In genomic region chr4:84675974-84676315, GRCm38 (mm10) we compare ENCODE assay signal across 8 mouse cellular contexts. TPM values are rescaled to one million over a fixed set of nuclear protein-coding genes. Genes with fewer than 3 reads are reported as not detected.
DNase-seq lines count a peak whose midpoint lies in the region; ATAC-seq lines count a peak whose summit lies in the region.

No protein-coding gene starts in this region.

- DNase-seq in kidney, adult 9 months = peak; percentile 38
- DNase-seq in kidney, adult 11 months = no peak
- no peak for DNase-seq in adrenal gland, postnatal 25 days
- no peak for DNase-seq in MN1 (ENCODE audit: low spot score)
- no peak for DNase-seq in layer of hippocampus, postnatal 25 days (ENCODE audit: extremely low spot score in 1 of 2, low spot score in 1 of 2)

- WGBS in hindbrain, embryonic 16.5 days = 2% methylated on average over 19 of the region's 19 CpGs
- WGBS in midbrain, embryonic 13.5 days = under 1% methylated on average over 19 of the region's 19 CpGs

- H3K27ac ChIP-seq in brown adipose tissue, adult 24 weeks (replicated peaks; ENCODE audit: low read depth, low read length) = peak overlapping the region; percentile 59; the same call in 1 of the 2 replicates
- no peak overlapping the region for H3K27ac ChIP-seq in hindbrain, embryonic 16.5 days (ENCODE audit: low read depth, low read length)
- H3K27ac ChIP-seq in midbrain, embryonic 13.5 days = no peak overlapping the region

- peaks cover 31% of the 10 kb centered on the region for H3K27me3 ChIP-seq in hindbrain, embryonic 16.5 days (replicated peaks; ENCODE audit: control insufficient read depth, insufficient read depth, low read length)
- peaks cover 78% of the 10 kb centered on the region for H3K27me3 ChIP-seq in midbrain, embryonic 13.5 days

- ATAC-seq in hindbrain, embryonic 16.5 days = no peak
- ATAC-seq in midbrain, embryonic 13.5 days = no peak

- no peaks in the 10 kb centered on the region for H3K4me1 ChIP-seq in brown adipose tissue, adult 24 weeks (ENCODE audit: control insufficient read depth, insufficient read depth, insufficient read length, low read length)
- H3K4me1 ChIP-seq in hindbrain, embryonic 16.5 days (ENCODE audit: control insufficient read depth, insufficient read depth, low read depth, low read length) = peaks cover 17% of the 10 kb centered on the region
- peaks cover 26% of the 10 kb centered on the region for H3K4me1 ChIP-seq in midbrain, embryonic 13.5 days (replicated peaks)

- peak overlapping the region; percentile 60 for H3K4me3 ChIP-seq in brown adipose tissue, adult 24 weeks (ENCODE audit: insufficient read depth, low read depth, low read length)
- peak overlapping the region; percentile 80 for H3K4me3 ChIP-seq in hindbrain, embryonic 16.5 days (ENCODE audit: low read length)
- peak overlapping the region; percentile 67 for H3K4me3 ChIP-seq in midbrain, embryonic 13.5 days (replicated peaks)

- no peaks in the 10 kb centered on the region for H3K36me3 ChIP-seq in hindbrain, embryonic 16.5 days (ENCODE audit: control insufficient read depth, insufficient read depth, low read length)
- H3K36me3 ChIP-seq in midbrain, embryonic 13.5 days = no peaks in the 10 kb centered on the region

- H3K9ac ChIP-seq in hindbrain, embryonic 16.5 days (ENCODE audit: low read depth, low read length) = peak overlapping the region; percentile 67
- peak overlapping the region; percentile 70 for H3K9ac ChIP-seq in midbrain, embryonic 13.5 days (replicated peaks)

- H3K9me3 ChIP-seq in hindbrain, embryonic 16.5 days (ENCODE audit: control insufficient read depth, low read length) = no peaks in the 10 kb centered on the region
- H3K9me3 ChIP-seq in midbrain, embryonic 13.5 days = no peaks in the 10 kb centered on the region

- H3K4me2 ChIP-seq in hindbrain, embryonic 16.5 days (ENCODE audit: low read length) = peak overlapping the region; percentile 99
- peak overlapping the region; percentile 98 for H3K4me2 ChIP-seq in midbrain, embryonic 13.5 days (replicated peaks)

RNA-seq across cellular contexts. Expression of gene Bnc2, which starts 0.9 kb away (rescaled TPM):
- 2.0 and 2.2 TPM in 2 replicates for polyA plus RNA-seq in brown adipose tissue, adult 24 weeks (2012; ENCODE audit: insufficient read depth, insufficient read length, missing spikeins)
- 7.0 and 11.9 TPM in 2 replicates for polyA plus RNA-seq in hindbrain, embryonic 16.5 days (2015; fragmentation: Nextera tagmentation; extraction: Ambion mirVana)
- 18.7 and 19.4 TPM in 2 replicates for polyA plus RNA-seq in midbrain, embryonic 13.5 days (2015; fragmentation: Nextera tagmentation; extraction: Ambion mirVana)
- 7.3 and 10.3 TPM in 2 replicates for total RNA-seq in adrenal gland, postnatal 25 days (2021)
- total RNA-seq in layer of hippocampus, postnatal 25 days (2021) = 1 to 10 TPM in 1 of 2 experiments, under 1 TPM in 1; 0.62 to 1.1 TPM
